Mouse (Mus musculus) limb, embryonic 13.5 days (tissue): ENCODE measurements around the gene Skint8. TPM values are rescaled to one million over a fixed set of nuclear protein-coding genes. Genes with fewer than 3 reads are reported as not detected.
"Not testable (repeated sequence)": the region's sequence is repeated elsewhere in the genome, so short reads cannot be mapped to it uniquely, and the experiment has no call there.

ENCODE experiments used
- ATAC-seq: fragments of 200-750 bp; cut with Nextera tagmentation; 2 replicates; pipeline ENCODE4 v1.8.0; 2017; ENCODE audit warnings: low read depth, moderate number of reproducible peaks, moderate TSS enrichment; ENCODE audit not compliant: low FRiP score
- H3K27ac ChIP-seq: fragments of 300-500 bp; sonication (generic); 2 replicates; pipeline ENCODE4 v1.5.1; 2015; ENCODE audit warnings: inconsistent platforms, mild to moderate bottlenecking, moderate library complexity
- H3K27me3 ChIP-seq: fragments of 300-500 bp; sonication (generic); 2 replicates; pipeline ENCODE4 v1.6.1; 2015; ENCODE audit warnings: mild to moderate bottlenecking, inconsistent platforms
- H3K36me3 ChIP-seq: fragments of 300-500 bp; sonication (generic); 2 replicates; pipeline ENCODE4 v1.6.1; 2015; ENCODE audit warnings: inconsistent platforms, mild to moderate bottlenecking, moderate library complexity
- H3K4me1 ChIP-seq: fragments of 300-500 bp; sonication (generic); 2 replicates; pipeline ENCODE4 v1.6.1; 2015; ENCODE audit warnings: inconsistent platforms
- H3K4me2 ChIP-seq: fragments of 300-500 bp; sonication (generic); replicated peaks from 2 replicates; pipeline ENCODE4 v1.6.1; 2015; ENCODE audit warnings: inconsistent platforms, mild to moderate bottlenecking, moderate library complexity
- H3K4me3 ChIP-seq: fragments of 300-500 bp; sonication (generic); 2 replicates; pipeline ENCODE4 v1.5.1; 2015; ENCODE audit warnings: moderate library complexity, mild to moderate bottlenecking, inconsistent platforms
- H3K9ac ChIP-seq: fragments of 300-500 bp; sonication (generic); 2 replicates; pipeline ENCODE4 v1.6.1; 2015; ENCODE audit warnings: mild to moderate bottlenecking, inconsistent platforms
- H3K9me3 ChIP-seq: fragments of 300-500 bp; sonication (generic); 2 replicates; pipeline ENCODE4 v1.6.1; 2016; ENCODE audit warnings: inconsistent platforms
- WGBS: fragments of 180-500 bp; shearing (Covaris S2); methylation state at CpG from one replicate; pipeline ENCODE4 v1.1.7; 2015; 5-methylcytosine and 5-hydroxymethylcytosine counted together
- polyA plus RNA-seq: library from polyadenylated mRNA; unstranded; fragments of >200 nt; fragmentation: Nextera tagmentation; extraction: Ambion mirVana; gene quantifications from 2 replicates; pipeline ENCODE4 v1.2.1, GENCODE M21; 2015

The Skint8 gene
- polyA plus RNA-seq, 1 experiment from 2014 or later: not detected

GRCm38 (mm10) chr4:111963241-111963640 is 44.0 kb downstream of the Skint8 start:
- not testable (repeated sequence) for H3K27me3 ChIP-seq, H3K4me1 ChIP-seq, H3K4me3 ChIP-seq, H3K36me3 ChIP-seq, H3K9ac ChIP-seq, H3K9me3 ChIP-seq, ATAC-seq, H3K27ac ChIP-seq, H3K4me2 ChIP-seq
- WGBS: 68% methylated on average over 1 of the region's 1 CpGs

GRCm38 (mm10) chr4:111963669-111964068 is 44.5 kb downstream of the Skint8 start:
- H3K9ac ChIP-seq: no peak overlapping the region
- H3K4me1 ChIP-seq: no peaks in the 10 kb centered on the region
- H3K4me2 ChIP-seq: no peak overlapping the region
- H3K27ac ChIP-seq: no peak overlapping the region
- WGBS: 74% methylated on average over 3 of the region's 3 CpGs
- no peaks in the 10 kb centered on the region for H3K27me3 ChIP-seq
- ATAC-seq: no peak
- H3K4me3 ChIP-seq: no peak overlapping the region
- H3K9me3 ChIP-seq: no peaks in the 10 kb centered on the region
- no peaks in the 10 kb centered on the region for H3K36me3 ChIP-seq

GRCm38 (mm10) chr4:111972623-111973022 is 53.4 kb downstream of the Skint8 start, which contains the start of gene Skint7:
TSS of gene Skint7 (plus strand) at chr4:111972923.
- no peaks in the 10 kb centered on the region for H3K27me3 ChIP-seq
- no peak within 1 kb of the TSS for H3K9ac ChIP-seq
- H3K4me1 ChIP-seq: no peaks in the 10 kb centered on the region
- no peaks in the 10 kb centered on the region for H3K36me3 ChIP-seq
- no peak within 1 kb of the TSS for H3K27ac ChIP-seq
- H3K4me2 ChIP-seq: no peak within 1 kb of the TSS
- WGBS: 96% methylated on average over 1 of the region's 1 CpGs
- ATAC-seq: no peak
- no peaks in the 10 kb centered on the region for H3K9me3 ChIP-seq
- no peak within 1 kb of the TSS for H3K4me3 ChIP-seq

Other genes with a start within 250 kb of the Skint8 start
- 32.1 and 34.9 TPM in 2 replicates for gene Spata6, start 199.4 kb upstream of the Skint8 start, polyA plus RNA-seq
- gene Slc5a9, start 16.5 kb upstream of the Skint8 start, polyA plus RNA-seq: 0.15 and 0.22 TPM in 2 replicates
- not detected in 2 replicates for gene Skint7, start 53.5 kb downstream of the Skint8 start, polyA plus RNA-seq
- not detected in 2 replicates for gene Skint1, start 86.9 kb downstream of the Skint8 start, polyA plus RNA-seq
- not detected in 2 replicates for gene Skint4, start 152.6 kb downstream of the Skint8 start, polyA plus RNA-seq